Mouse (Mus musculus): ENCODE data around the gene Tmem167b.
A peak's percentile ranks its signal among the peaks of the same experiment; 100 is the strongest.
"Not testable (repeated sequence)": the region's sequence is repeated elsewhere in the genome, so short reads cannot be mapped to it uniquely, and the experiment has no call there.

The Tmem167b gene

GRCm38 (mm10) chr3:108562133-108562730, at the start of gene Tmem167b:
Tmem167b (minus strand) TSS chr3:108562466.
- DNase-seq: peak; percentile 95 to 96

DNA sequence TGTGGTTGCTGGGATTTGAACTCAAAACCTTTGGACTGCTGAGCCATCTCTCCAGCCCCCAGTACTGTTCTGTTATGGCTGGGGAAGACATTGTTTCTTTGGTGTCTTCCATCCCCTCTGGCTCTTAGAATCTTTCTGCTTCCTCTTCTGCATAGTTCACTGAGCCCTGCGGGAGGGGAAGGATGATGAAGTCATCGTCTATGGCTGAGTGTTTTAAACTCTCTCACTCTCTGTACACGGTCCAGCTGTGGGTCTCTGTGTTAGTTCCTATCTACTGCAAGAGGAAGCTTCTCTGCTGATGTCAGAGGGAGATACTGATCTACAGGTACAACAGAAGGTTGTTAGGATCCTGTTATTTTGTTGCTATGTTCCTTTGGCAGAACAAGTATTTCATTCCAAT, 46.6 kb upstream of the Tmem167b start:
- DNase-seq: peak; percentile 36 to 53

- DNase-seq: peak in 1 of 2 experiments; percentile 6
These were observed 29.6 kb upstream of the Tmem167b start for GRCm38 (mm10) chr3:108591530-108592522.

GRCm38 (mm10) chr3:108590786-108591529, 28.7 kb upstream of the Tmem167b start, which contains the start of gene Wdr47:
Wdr47 (plus strand) TSS chr3:108591279.
- DNase-seq: peak; percentile 99

- no peak for DNase-seq
These were observed 26.2 kb upstream of the Tmem167b start for GRCm38 (mm10) chr3:108588446-108588845.

DNA sequence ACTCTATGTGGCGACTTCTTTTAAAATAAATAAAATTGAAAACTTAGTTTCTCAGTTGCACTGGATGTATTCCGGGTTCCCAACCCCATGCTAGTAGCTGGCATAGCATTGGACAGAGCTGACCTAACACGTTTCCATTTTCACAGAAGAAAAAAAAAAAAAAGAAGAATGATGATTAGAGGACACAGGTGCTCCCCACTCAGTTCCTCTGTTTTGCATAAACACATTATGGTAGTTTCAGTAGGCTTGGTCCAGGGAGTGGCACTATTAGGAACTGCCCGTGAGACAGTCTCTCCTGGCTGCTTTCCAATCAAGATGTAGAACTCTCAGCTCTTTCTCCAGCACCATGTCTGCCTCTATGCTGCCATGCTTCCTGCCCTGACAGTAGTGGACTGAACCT, 22.3 kb upstream of the Tmem167b start:
- no peak for DNase-seq

GRCm38 (mm10) chr3:108574018-108574417, 11.8 kb upstream of the Tmem167b start:
- DNase-seq: no peak

- no peak for DNase-seq
These were observed 10.2 kb upstream of the Tmem167b start for GRCm38 (mm10) chr3:108572309-108573010.

- peak; percentile 96 to 97 for DNase-seq
These were observed 9.4 kb upstream of the Tmem167b start, which contains the start of gene Taf13 for GRCm38 (mm10) chr3:108571443-108572294. Taf13 (plus strand) TSS chr3:108571698.

DNA sequence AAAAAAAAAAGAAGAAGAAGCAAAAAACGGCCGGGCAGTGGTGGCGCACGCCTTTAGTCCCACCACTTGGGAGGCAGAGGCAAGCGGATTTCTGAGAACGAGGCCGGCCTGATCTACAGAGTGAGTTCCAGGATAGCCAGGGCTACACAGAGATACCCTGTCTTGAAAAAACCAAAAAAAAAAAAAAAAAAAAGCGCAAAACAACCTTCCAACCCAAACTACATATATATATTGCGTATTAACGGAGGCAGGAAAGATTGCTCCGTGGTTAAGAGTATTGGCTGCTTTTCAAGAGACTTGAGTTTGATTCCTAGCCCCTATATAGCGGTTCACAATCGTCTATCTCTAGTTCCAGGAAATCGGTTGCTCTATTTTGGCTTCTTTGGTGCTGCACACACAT, 8.5 kb upstream of the Tmem167b start:
- DNase-seq: no peak

- DNase-seq: not testable (repeated sequence)
These were observed 7.4 kb upstream of the Tmem167b start for GRCm38 (mm10) chr3:108569636-108570035.

- no peak for DNase-seq
These were observed 6.0 kb upstream of the Tmem167b start for GRCm38 (mm10) chr3:108567990-108568877.

GRCm38 (mm10) chr3:108563309-108563708, 1.0 kb upstream of the Tmem167b start:
- DNase-seq: peak; percentile 82 to 83

DNA sequence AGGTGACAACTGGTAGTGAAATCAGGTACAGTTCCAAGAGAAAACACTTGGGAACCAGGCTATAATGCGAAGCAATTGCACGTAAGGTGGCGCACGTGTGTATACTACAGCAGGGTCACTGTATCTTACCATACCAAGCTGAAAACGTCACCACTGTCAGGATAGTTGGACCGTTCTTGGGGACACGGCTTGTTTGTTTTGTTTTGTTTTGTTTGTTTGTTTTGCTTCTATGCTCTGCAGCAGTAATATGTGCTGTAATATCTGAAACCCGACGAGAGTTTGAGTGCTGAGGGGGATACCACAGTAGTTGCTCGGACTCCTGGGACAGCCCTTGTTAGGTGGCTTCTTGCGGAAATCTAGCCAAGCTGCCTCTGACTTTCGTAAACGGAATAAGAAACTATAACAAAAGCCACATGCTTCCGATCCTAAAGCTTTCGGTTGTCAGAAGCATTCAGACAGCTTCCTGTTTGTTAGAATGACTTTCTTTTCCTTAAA, 558 bp upstream of the Tmem167b start:
- peak; percentile 46 to 52 for DNase-seq

- no peak for DNase-seq
These were observed 4.4 kb downstream of the Tmem167b start for GRCm38 (mm10) chr3:108557888-108558287.

- peak; percentile 95 to 98 for DNase-seq
These were observed 7.5 kb downstream of the Tmem167b start for GRCm38 (mm10) chr3:108554587-108555312.

- no peak for DNase-seq
These were observed 8.1 kb downstream of the Tmem167b start for GRCm38 (mm10) chr3:108554111-108554561.

- no peak for DNase-seq
These were observed 20.0 kb downstream of the Tmem167b start for GRCm38 (mm10) chr3:108542299-108542698.

DNA sequence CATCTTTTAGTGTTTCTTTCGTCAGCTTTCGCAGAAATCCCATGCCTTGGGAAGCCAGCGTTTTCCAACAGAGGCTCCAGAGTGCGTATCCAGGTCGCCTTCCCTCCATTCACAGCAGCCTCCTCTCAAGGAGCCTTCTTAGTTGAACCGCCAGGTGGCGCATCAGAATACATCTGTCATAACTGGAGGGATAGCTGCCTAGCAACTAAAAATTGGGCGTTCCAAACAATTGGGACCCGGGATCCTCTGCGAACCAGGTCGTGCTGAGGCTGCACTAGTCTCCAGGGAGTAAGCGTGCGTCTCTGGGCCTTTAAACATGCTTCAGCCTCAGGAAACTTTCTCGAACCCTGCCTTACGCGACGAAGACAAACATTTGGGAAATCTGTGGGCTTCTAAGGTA, 25.0 kb downstream of the Tmem167b start:
- DNase-seq: peak; percentile 85 to 86
